Mouse (Mus musculus): ENCODE measurements around the gene Fgd3. TPM values are rescaled to one million over a fixed set of nuclear protein-coding genes. Genes with fewer than 3 reads are reported as not detected.

Gene Fgd3
- polyA plus RNA-seq, 1 experiment from 2014 or later: 0.64 TPM

DNA sequence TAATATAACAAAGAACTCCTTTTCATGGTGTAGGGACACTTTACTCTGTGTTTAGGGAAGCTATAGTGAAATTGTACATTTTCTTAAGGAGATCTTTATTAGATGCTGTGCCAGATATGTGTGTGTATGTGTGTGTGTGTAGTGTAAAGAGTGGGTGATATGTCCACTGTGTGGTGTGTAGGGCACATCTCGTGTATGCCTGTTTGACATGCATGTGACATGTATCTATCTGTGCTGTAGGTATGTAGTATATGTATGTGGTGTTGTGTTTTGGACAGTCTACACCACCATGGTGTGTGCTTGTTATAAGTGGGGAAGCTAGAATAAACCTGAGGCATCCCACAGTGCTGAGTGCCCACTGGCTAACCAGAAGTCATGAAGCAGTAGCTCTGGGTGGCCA lies 403 bp upstream of the Fgd3 start:
- no peak for ATAC-seq (replicated peaks; ENCODE audit: insufficient number of reproducible peaks, low FRiP score, low TSS enrichment)
- H3K4me3 ChIP-seq (ENCODE audit: low read depth, low read length): no peak overlapping the region
- no peak overlapping the region for H3K9ac ChIP-seq (ENCODE audit: low read depth, low read length)
- H3K27ac ChIP-seq (ENCODE audit: low read depth, low read length): no peak overlapping the region
- no peaks in the 10 kb centered on the region for H3K9me3 ChIP-seq (replicated peaks; ENCODE audit: control insufficient read depth, low read length)
- no peaks in the 10 kb centered on the region for H3K27me3 ChIP-seq (ENCODE audit: control insufficient read depth, insufficient read depth, low read length)
- H3K4me2 ChIP-seq: peak overlapping the region; percentile 52
- peaks cover 8% of the 10 kb centered on the region; the same call in 1 of the 2 replicates for H3K4me1 ChIP-seq (ENCODE audit: control insufficient read depth, insufficient read depth, low read length)
- WGBS (ENCODE audit: insufficient replicate concordance): 79% methylated on average over 1 of the region's 1 CpGs
- H3K36me3 ChIP-seq (ENCODE audit: control insufficient read depth, insufficient read depth, low read length): no peaks in the 10 kb centered on the region

DNA sequence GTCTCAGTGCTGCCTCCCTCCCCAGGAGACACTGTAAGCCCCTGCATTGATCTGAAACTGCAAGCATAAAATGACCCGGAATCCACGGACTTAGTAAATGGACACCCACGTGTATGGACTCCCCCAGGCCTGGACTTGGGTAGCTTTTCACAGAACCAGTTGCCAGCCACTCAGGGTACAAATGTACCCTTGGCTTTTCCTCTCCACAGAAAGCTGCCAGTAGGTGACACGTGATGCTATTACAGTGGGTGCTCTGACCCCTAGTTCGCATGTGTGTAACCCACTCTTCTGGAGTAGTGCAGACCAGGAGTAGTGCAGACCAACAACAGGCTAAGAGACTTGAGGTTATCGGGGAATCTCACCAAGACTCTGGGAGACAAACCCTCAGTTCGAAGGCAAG lies 2.2 kb downstream of the Fgd3 start:
- H3K4me2 ChIP-seq: no peak overlapping the region
- 82% methylated on average over 7 of the region's 7 CpGs for WGBS (ENCODE audit: insufficient replicate concordance)
- no peak for ATAC-seq (replicated peaks; ENCODE audit: insufficient number of reproducible peaks, low FRiP score, low TSS enrichment)
- peaks cover 8% of the 10 kb centered on the region; the same call in 1 of the 2 replicates for H3K4me1 ChIP-seq (ENCODE audit: control insufficient read depth, insufficient read depth, low read length)
- no peaks in the 10 kb centered on the region for H3K36me3 ChIP-seq (ENCODE audit: control insufficient read depth, insufficient read depth, low read length)
- no peak overlapping the region for H3K9ac ChIP-seq (ENCODE audit: low read depth, low read length)
- H3K9me3 ChIP-seq (replicated peaks; ENCODE audit: control insufficient read depth, low read length): no peaks in the 10 kb centered on the region
- no peak overlapping the region for H3K4me3 ChIP-seq (ENCODE audit: low read depth, low read length)
- H3K27me3 ChIP-seq (ENCODE audit: control insufficient read depth, insufficient read depth, low read length): no peaks in the 10 kb centered on the region
- no peak overlapping the region for H3K27ac ChIP-seq (ENCODE audit: low read depth, low read length)

DNA sequence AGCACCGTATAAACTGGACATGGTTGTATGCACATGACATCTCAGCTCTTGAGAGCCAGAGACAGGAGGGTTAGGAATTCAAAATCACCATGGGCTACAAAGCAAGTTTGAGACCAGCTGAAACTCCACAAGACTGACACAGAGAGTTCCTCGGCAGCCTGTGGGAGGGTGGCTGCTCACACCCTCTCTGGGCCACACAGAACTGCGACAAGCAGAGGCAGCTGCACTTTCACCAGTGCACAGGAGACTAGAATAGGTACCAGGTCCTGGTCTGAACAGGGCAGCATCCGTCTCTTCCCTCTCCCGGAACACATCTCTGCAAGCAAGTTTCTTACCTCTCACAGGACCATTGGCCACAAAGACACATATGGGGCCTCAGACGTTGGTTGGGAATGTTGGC lies 2.6 kb downstream of the Fgd3 start:
- no peak for ATAC-seq (replicated peaks; ENCODE audit: insufficient number of reproducible peaks, low FRiP score, low TSS enrichment)
- H3K4me2 ChIP-seq: no peak overlapping the region

DNA sequence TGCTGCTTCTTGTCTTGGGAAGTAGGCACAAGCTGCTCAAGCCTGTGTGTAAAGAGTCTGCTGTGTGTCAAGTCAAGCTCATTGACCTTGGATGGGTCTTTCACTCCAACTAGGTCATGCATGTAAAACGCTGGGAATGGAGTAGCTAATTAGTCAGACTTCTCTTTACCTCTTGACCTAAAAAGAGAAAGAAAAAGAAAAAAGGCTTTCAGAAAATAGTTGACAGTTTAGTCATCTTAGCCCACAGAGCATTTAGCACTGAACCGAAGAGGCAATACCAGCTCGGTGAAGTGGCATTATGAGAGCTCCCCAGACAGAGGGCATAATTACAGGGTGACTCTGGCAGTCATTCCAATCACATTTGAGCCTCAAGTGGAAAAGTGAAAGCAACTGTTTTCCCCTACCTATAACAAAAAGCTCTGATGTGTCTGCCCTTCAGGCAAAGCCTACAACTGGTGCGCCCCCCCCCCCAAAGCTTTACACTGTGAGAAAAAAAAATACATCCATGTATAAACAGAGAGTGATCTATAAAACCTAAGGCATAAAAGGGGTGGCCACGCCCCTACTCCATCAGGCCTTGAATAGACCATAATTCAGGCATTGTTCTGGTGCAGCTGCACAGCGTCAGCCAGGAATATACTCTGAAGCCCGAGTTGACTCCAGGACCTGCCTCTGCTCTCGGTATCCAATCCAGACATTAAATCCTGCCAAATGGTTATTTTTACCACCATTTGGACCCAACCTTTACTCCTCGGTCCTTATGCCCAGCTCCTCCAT lies 3.5 kb downstream of the Fgd3 start:
- Histone ChIP-seq H3K4me2 (no peak overlapping the region), H3K9ac (ENCODE audit: low read depth, low read length) (no peak overlapping the region), H3K9me3 (replicated peaks; ENCODE audit: control insufficient read depth, low read length) (no peaks in the 10 kb centered on the region), H3K27ac (ENCODE audit: low read depth, low read length) (no peak overlapping the region), H3K27me3 (ENCODE audit: control insufficient read depth, insufficient read depth, low read length) (no peaks in the 10 kb centered on the region), H3K36me3 (ENCODE audit: control insufficient read depth, insufficient read depth, low read length) (no peaks in the 10 kb centered on the region), H3K4me1 (ENCODE audit: control insufficient read depth, insufficient read depth, low read length) (peaks cover 8% of the 10 kb centered on the region; the same call in 1 of the 2 replicates), H3K4me3 (ENCODE audit: low read depth, low read length) (no peak overlapping the region)
- ATAC-seq (replicated peaks; ENCODE audit: insufficient number of reproducible peaks, low FRiP score, low TSS enrichment): no peak
- WGBS (ENCODE audit: insufficient replicate concordance): 72% methylated on average over 9 of the region's 9 CpGs

More for the DNA sequence above, 2.6 kb downstream of the Fgd3 start:
- no peak overlapping the region for H3K9ac ChIP-seq (ENCODE audit: low read depth, low read length)
- 79% methylated on average over 6 of the region's 6 CpGs for WGBS (ENCODE audit: insufficient replicate concordance)
- H3K36me3 ChIP-seq (ENCODE audit: control insufficient read depth, insufficient read depth, low read length): no peaks in the 10 kb centered on the region
- H3K27ac ChIP-seq (ENCODE audit: low read depth, low read length): no peak overlapping the region
- H3K27me3 ChIP-seq (ENCODE audit: control insufficient read depth, insufficient read depth, low read length): no peaks in the 10 kb centered on the region
- H3K4me3 ChIP-seq (ENCODE audit: low read depth, low read length): no peak overlapping the region
- H3K4me1 ChIP-seq (ENCODE audit: control insufficient read depth, insufficient read depth, low read length): peaks cover 8% of the 10 kb centered on the region; the same call in 1 of the 2 replicates
- H3K9me3 ChIP-seq (replicated peaks; ENCODE audit: control insufficient read depth, low read length): no peaks in the 10 kb centered on the region

GRCm38 (mm10) chr13:49311642-49312041 lies 8.5 kb downstream of the Fgd3 start:
- Histone ChIP-seq H3K9ac (ENCODE audit: low read depth, low read length) (no peak overlapping the region), H3K4me3 (ENCODE audit: low read depth, low read length) (no peak overlapping the region), H3K27me3 (ENCODE audit: control insufficient read depth, insufficient read depth, low read length) (no peaks in the 10 kb centered on the region), H3K4me2 (no peak overlapping the region), H3K4me1 (ENCODE audit: control insufficient read depth, insufficient read depth, low read length) (peaks cover 15% of the 10 kb centered on the region), H3K9me3 (replicated peaks; ENCODE audit: control insufficient read depth, low read length) (no peaks in the 10 kb centered on the region), H3K27ac (ENCODE audit: low read depth, low read length) (no peak overlapping the region), H3K36me3 (ENCODE audit: control insufficient read depth, insufficient read depth, low read length) (no peaks in the 10 kb centered on the region)
- ATAC-seq (replicated peaks; ENCODE audit: insufficient number of reproducible peaks, low FRiP score, low TSS enrichment): no peak
- WGBS (ENCODE audit: insufficient replicate concordance): 81% methylated on average over 7 of the region's 7 CpGs

DNA sequence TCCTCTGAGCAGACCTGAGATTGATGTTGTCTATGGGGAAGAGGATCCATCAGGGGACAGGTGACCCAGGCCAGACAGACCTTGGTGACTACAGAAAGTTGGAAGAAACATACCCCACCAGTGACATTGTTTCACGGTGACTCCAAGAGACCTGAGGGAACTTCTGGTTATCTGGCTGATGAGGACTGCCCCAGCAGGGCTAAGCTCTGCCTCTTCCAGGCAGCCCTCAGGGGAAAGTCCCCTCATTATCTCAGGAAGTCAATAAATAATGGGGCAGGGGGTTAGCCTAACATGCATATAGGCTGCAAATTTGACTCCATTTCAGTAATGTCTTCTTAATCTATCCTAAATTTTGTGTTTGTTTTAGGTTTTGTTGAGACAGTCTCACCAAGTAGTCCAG lies 10.6 kb downstream of the Fgd3 start:
- Histone ChIP-seq H3K36me3 (ENCODE audit: control insufficient read depth, insufficient read depth, low read length) (no peaks in the 10 kb centered on the region), H3K27ac (ENCODE audit: low read depth, low read length) (no peak overlapping the region), H3K27me3 (ENCODE audit: control insufficient read depth, insufficient read depth, low read length) (no peaks in the 10 kb centered on the region), H3K4me2 (no peak overlapping the region), H3K9me3 (replicated peaks; ENCODE audit: control insufficient read depth, low read length) (no peaks in the 10 kb centered on the region), H3K4me1 (ENCODE audit: control insufficient read depth, insufficient read depth, low read length) (peaks cover 18% of the 10 kb centered on the region), H3K4me3 (ENCODE audit: low read depth, low read length) (no peak overlapping the region), H3K9ac (ENCODE audit: low read depth, low read length) (no peak overlapping the region)
- 63% methylated on average over 1 of the region's 1 CpGs for WGBS (ENCODE audit: insufficient replicate concordance)
- no peak for ATAC-seq (replicated peaks; ENCODE audit: insufficient number of reproducible peaks, low FRiP score, low TSS enrichment)

- no peak overlapping the region for H3K27ac ChIP-seq (ENCODE audit: low read depth, low read length)
- no peak overlapping the region for H3K9ac ChIP-seq (ENCODE audit: low read depth, low read length)
- peaks cover 18% of the 10 kb centered on the region for H3K4me1 ChIP-seq (ENCODE audit: control insufficient read depth, insufficient read depth, low read length)
- WGBS (ENCODE audit: insufficient replicate concordance): 76% methylated on average over 16 of the region's 16 CpGs
- H3K36me3 ChIP-seq (ENCODE audit: control insufficient read depth, insufficient read depth, low read length): no peaks in the 10 kb centered on the region
- no peaks in the 10 kb centered on the region for H3K9me3 ChIP-seq (replicated peaks; ENCODE audit: control insufficient read depth, low read length)
- no peak for ATAC-seq (replicated peaks; ENCODE audit: insufficient number of reproducible peaks, low FRiP score, low TSS enrichment)
- no peaks in the 10 kb centered on the region for H3K27me3 ChIP-seq (ENCODE audit: control insufficient read depth, insufficient read depth, low read length)
- H3K4me2 ChIP-seq: no peak overlapping the region
- H3K4me3 ChIP-seq (ENCODE audit: low read depth, low read length): no peak overlapping the region
Observed at GRCm38 (mm10) chr13:49308861-49309403, 11.2 kb downstream of the Fgd3 start.

- Histone ChIP-seq H3K4me3 (ENCODE audit: low read depth, low read length) (no peak overlapping the region), H3K4me1 (ENCODE audit: control insufficient read depth, insufficient read depth, low read length) (peaks cover 18% of the 10 kb centered on the region), H3K36me3 (ENCODE audit: control insufficient read depth, insufficient read depth, low read length) (no peaks in the 10 kb centered on the region), H3K9ac (ENCODE audit: low read depth, low read length) (0 out of 2 replicates have a peak overlapping the region, but pooled peaks have one; percentile 3), H3K27me3 (ENCODE audit: control insufficient read depth, insufficient read depth, low read length) (no peaks in the 10 kb centered on the region), H3K9me3 (replicated peaks; ENCODE audit: control insufficient read depth, low read length) (no peaks in the 10 kb centered on the region), H3K4me2 (no peak overlapping the region), H3K27ac (ENCODE audit: low read depth, low read length) (peak overlapping the region; percentile 54)
- ATAC-seq (replicated peaks; ENCODE audit: insufficient number of reproducible peaks, low FRiP score, low TSS enrichment): no peak
- WGBS (ENCODE audit: insufficient replicate concordance): 87% methylated on average over 4 of the region's 4 CpGs
Observed at GRCm38 (mm10) chr13:49308206-49308605, 11.9 kb downstream of the Fgd3 start.

Data from heart, embryonic 11.5 days (tissue).